Mouse (Mus musculus): ENCODE data around the gene Clec1a.

DNA sequence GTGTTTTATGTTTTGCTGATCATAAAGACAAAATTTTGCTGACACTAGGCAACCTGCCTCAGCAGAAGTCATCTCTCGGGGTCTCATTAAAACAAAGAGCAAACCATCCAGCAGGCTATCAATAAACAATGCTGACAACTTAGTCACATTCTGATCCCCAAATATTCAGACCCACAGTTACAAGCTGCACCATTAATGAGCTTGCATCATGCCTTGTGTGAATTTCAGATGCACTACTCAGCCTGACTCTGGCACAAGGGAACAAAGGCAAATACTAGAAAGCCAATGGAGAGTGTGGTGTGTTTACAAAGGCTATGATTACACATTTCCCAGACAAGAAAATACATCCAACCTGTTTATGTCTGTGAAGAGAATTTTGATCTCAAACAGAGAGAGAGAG lies 37.6 kb downstream of the Clec1a start:
- TF ChIP-seq GATA1 (IDR thresholded peaks at IDR 0.05; ENCODE audit: low read length) (no peak), TAL1 (IDR thresholded peaks at IDR 0.05; ENCODE audit: low read length) (no peak)
